Mouse (Mus musculus): ENCODE results near the gene Ppp1r17.

- no peak for TF ChIP-seq EP300 (IDR thresholded peaks at IDR 0.05; ENCODE audit: low read length)
- TF ChIP-seq E2F4 (IDR thresholded peaks at IDR 0.05; ENCODE audit: insufficient replicate concordance, low read depth, low read length), result no peak
Observed at GRCm38 (mm10) chr6:56012384-56012783, 4.9 kb upstream of the Ppp1r17 start.
